Mouse (Mus musculus) spleen, adult 2 months (tissue): ENCODE results near the gene Supv3l1. TPM values are rescaled to one million over a fixed set of nuclear protein-coding genes. Genes with fewer than 3 reads are reported as not detected.

ENCODE experiments used
- DNase-seq, 2 experiments: peaks; one replicate each; pipeline versions ENCODE4 v3.0.0 to v3.0.0-alpha.2; 2012 to 2021; ENCODE audit warnings: low spot score in 2 of 2, low read depth in 1 of 2
- H3K27ac ChIP-seq: fragments of 200-500 bp; 2 replicates; pipeline ENCODE4 v1.5.1; 2012; ENCODE audit warnings: low read length, inconsistent platforms; ENCODE audit not compliant: insufficient read depth
- H3K27me3 ChIP-seq: fragments of 200-500 bp; 2 replicates; pipeline ENCODE4 v1.6.1; 2012; ENCODE audit warnings: mild to moderate bottlenecking, moderate library complexity, low read length, inconsistent platforms; ENCODE audit not compliant: control insufficient read depth, insufficient read depth
- H3K36me3 ChIP-seq: fragments of 200-500 bp; 2 replicates; pipeline ENCODE4 v1.6.1; 2012; ENCODE audit warnings: mild to moderate bottlenecking, low read length, inconsistent platforms; ENCODE audit not compliant: control insufficient read depth, insufficient read depth
- H3K4me1 ChIP-seq: fragments of 200-500 bp; 2 replicates; pipeline ENCODE4 v1.6.1; 2011; ENCODE audit warnings: inconsistent platforms; ENCODE audit not compliant: control insufficient read depth, insufficient read depth, insufficient read length
- H3K4me3 ChIP-seq: fragments of 200-500 bp; 2 replicates; pipeline ENCODE4 v1.5.1; 2011; ENCODE audit warnings: mild to moderate bottlenecking, inconsistent platforms; ENCODE audit not compliant: insufficient read depth, insufficient read length; ENCODE audit errors: extremely low read depth
- CTCF ChIP-seq: fragments of 200-500 bp; IDR thresholded peaks from 2 replicates; pipeline ENCODE4 v1.5.1; 2011; ENCODE audit warnings: mild to moderate bottlenecking, inconsistent platforms; ENCODE audit not compliant: insufficient read depth, insufficient read length, insufficient replicate concordance; ENCODE audit errors: extremely low read depth
- POLR2A ChIP-seq: fragments of 200-500 bp; IDR thresholded peaks from 2 replicates; pipeline ENCODE4 v1.6.1; 2011; ENCODE audit warnings: low read depth, low read length, inconsistent platforms
- WGBS: fragments of 180-500 bp; shearing (Covaris S2); methylation state at CpG from one replicate; pipeline ENCODE4 v1.1.7; 2018; 5-methylcytosine and 5-hydroxymethylcytosine counted together
- polyA plus RNA-seq: library from polyadenylated mRNA; depleted of rRNA; stranded (reverse); fragments of >200 nt; gene quantifications from 2 replicates; pipeline ENCODE4 v1.2.3, GENCODE M21; 2012

Supv3l1 gene
- polyA plus RNA-seq, 1 experiment, result 8.0 TPM

DNA sequence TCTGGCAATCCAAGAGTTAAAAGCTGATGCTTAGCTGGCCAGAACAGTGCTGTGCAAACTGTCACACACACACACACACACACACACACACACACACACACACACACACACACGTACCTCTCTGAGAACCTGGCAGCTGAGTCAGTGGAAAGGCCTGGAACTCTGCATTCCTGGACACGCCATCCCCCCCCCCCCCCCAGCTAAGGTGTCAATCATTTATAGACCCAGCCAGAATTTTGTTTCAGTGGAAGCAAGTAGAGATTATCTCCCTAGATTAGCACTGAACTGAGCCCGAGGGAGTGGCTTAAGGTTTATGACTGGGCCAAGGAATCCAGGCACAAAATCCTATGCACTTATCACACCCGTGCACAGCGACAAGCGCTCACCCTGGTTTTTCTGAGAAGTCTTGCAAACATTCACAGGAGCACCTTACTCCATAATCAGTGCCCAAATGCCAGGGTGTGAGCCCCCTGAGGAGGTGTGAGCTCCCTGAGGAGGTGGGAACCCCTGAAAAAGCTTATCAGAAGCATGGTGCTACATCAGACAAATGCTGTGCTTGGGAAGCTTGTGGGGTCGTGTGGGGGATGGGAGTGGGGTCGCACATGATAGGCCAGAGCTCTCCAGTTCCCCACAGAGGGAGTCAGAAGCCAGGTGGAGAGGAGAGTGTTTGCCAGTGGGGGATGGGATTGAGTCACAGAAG, 36.5 kb downstream of the Supv3l1 start:
- 49% methylated on average over 8 of the region's 8 CpGs for WGBS
- Histone ChIP-seq H3K36me3 (no peaks in the 10 kb centered on the region), H3K4me3 (no peak overlapping the region), H3K4me1 (no peaks in the 10 kb centered on the region), H3K27ac (no peak overlapping the region), H3K27me3 (no peaks in the 10 kb centered on the region)
- TF ChIP-seq POLR2A (no peak), CTCF (no peak)
- DNase-seq, result no peak

DNA sequence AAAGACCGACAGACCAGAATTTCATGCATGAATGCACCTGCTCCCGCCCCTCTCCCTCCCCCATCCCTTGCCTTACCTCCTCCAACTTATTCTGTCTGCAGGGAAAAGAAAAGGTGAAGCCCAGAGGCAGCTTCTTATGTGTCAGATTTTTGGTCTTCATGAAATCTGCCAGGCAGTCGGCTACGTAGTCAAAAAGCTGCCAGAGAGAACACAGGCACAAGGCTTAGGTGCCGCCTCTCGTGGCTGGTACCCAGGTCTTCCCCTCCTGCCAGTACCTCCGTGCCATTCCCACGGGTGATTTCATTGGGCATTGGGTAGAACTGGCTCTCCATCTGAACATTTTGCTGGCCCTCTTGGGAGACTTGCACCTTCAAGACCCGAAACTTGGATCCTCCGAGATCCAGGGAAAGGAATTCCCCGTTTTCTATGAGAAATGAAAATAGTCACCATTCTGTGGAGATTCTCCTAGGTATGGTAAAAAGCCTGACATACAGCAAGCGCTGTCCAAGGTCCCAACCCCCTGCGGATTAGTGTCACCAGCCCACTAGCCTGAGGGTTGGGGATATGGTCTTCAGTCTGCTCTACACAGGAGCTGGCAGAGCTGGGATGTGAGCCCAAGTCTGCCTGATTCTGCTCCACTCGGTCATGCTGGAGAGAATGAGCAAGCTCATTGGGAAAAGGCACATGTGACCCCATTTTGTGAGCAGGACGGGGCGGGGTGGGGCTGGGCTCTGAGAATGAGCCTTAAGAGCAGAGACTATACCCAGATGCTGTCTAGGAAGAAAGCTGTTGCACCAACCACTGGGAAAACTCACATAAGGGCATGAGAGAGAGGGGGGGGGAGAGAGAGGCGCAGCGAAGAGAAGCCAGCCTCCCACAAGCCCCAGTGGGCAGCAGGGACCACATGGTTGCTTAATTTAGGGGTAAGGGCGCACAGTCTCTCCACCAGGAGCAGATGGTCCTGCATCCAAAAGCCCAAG, 37.8 kb downstream of the Supv3l1 start:
- no peaks in the 10 kb centered on the region for H3K27me3 ChIP-seq
- H3K27ac ChIP-seq, result no peak overlapping the region
- DNase-seq, result no peak
- 72% methylated on average over 19 of the region's 19 CpGs for WGBS
- no peak for TF ChIP-seq POLR2A
- no peak for TF ChIP-seq CTCF
- no peaks in the 10 kb centered on the region for H3K4me1 ChIP-seq
- no peaks in the 10 kb centered on the region for H3K36me3 ChIP-seq
- no peak overlapping the region for H3K4me3 ChIP-seq

DNA sequence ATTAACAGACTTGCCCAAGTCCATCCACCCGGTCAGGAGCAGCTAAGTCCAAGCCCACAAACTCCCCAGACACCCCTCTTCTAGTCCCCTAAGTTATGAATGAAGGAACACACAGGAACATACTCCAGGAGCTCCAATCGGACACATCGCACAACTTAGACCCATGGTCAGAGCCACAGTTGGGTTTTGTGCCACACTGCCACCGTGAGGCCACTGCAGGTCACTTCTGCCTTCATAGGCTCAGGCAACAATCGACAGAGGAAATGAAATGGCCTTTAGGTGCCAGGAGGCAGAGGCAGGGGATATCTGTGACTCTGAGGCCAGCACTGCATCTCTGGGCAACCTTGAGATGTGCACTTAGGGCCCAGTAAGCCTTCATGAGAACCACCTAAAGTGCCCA, 38.6 kb downstream of the Supv3l1 start:
- no peaks in the 10 kb centered on the region for H3K36me3 ChIP-seq
- no peak overlapping the region for H3K4me3 ChIP-seq
- H3K27ac ChIP-seq, result no peak overlapping the region
- H3K4me1 ChIP-seq, result no peaks in the 10 kb centered on the region
- 6% methylated on average over 5 of the region's 5 CpGs for WGBS
- no peaks in the 10 kb centered on the region for H3K27me3 ChIP-seq
- peak; percentile 83; the same call in 1 of the 2 replicates for TF ChIP-seq CTCF
- no peak for TF ChIP-seq POLR2A
- peak; percentile 9 to 55 for DNase-seq

DNA sequence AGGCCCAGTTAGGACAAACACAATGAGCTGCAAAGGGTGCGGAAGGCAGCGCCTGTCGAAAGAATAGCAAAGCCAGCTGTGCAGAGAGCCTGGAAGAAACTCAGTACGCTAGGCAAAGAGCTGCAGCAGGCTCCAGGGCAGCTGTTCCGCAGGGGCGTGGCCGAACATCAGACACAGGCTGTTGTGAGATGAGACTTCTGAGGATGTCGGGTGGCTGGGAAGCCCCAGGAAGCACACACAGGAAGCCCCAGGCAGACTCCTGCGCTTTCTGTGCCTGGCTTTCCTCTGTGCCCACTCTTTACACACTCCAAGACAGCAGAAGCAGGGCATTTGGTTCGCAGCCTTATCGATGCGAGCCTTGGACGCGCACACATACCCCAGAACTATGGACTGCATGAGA, 44.6 kb downstream of the Supv3l1 start:
- no peak overlapping the region for H3K27ac ChIP-seq
- no peaks in the 10 kb centered on the region for H3K36me3 ChIP-seq
- no peak overlapping the region for H3K4me3 ChIP-seq
- TF ChIP-seq POLR2A (no peak), CTCF (no peak)
- no peaks in the 10 kb centered on the region for H3K27me3 ChIP-seq
- 65% methylated on average over 14 of the region's 14 CpGs for WGBS
- no peak for DNase-seq
- no peaks in the 10 kb centered on the region for H3K4me1 ChIP-seq

DNA sequence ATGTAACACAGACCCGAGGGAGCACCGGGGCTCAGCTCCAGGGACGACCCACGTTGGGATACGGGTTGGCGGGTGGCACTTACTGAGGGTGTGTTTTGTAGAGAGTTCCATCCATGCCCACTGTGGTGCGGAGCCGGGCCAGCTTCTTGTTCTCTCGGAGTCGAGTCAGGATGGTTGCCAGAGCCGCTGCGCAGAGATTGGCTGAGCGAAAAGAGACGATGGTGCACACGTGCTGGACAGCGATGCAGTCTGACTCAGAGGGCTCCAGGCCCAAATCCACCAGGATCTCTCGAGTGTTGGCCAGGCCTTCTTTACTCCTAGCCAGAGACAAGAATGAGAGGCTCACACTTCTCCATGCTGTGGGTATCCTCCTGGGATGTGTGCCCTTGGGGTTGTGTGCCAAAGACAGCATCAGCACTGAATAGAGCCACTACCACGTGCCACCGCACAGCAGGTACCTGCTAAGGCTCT, 47.9 kb downstream of the Supv3l1 start:
- 89% methylated on average over 19 of the region's 19 CpGs for WGBS
- no peaks in the 10 kb centered on the region for H3K36me3 ChIP-seq
- TF ChIP-seq CTCF (no peak), POLR2A (no peak)

DNA sequence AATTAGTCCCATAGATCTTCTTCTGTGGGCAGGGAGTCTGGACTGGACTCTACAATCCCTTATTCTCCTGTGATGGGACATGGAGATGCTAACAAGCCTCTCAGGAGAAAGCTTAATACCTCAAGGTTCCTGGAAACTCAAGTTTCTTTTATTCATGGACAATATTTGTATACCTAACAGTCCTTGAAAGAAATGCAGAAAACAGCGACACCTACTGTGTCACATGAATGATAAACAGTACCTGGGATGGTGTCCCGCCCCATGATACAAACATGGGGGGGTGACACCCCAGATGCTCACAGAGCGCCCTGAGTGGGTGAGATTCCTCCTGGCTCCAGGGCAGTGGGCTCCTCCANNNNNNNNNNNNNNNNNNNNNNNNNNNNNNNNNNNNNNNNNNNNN, 66.5 kb downstream of the Supv3l1 start:
- Histone ChIP-seq H3K36me3 (no peaks in the 10 kb centered on the region), H3K4me3 (no peak overlapping the region), H3K27ac (no peak overlapping the region), H3K27me3 (no peaks in the 10 kb centered on the region), H3K4me1 (no peaks in the 10 kb centered on the region)
- WGBS, result 87% methylated on average over 3 of the region's 3 CpGs
- no peak for DNase-seq
- TF ChIP-seq POLR2A (no peak), CTCF (no peak)

More for the DNA sequence above, 47.9 kb downstream of the Supv3l1 start:
- DNase-seq, result no peak
- Histone ChIP-seq H3K27me3 (no peaks in the 10 kb centered on the region), H3K4me1 (no peaks in the 10 kb centered on the region), H3K27ac (no peak overlapping the region), H3K4me3 (no peak overlapping the region)
